In genomic region chr3:87017707-87018106, GRCm38 (mm10) we compare ENCODE assay signal across 27 mouse cellular contexts. TPM values are rescaled to one million over a fixed set of nuclear protein-coding genes. Genes with fewer than 3 reads are reported as not detected.
DNase-seq lines count a peak whose midpoint lies in the region; ATAC-seq and TF ChIP-seq lines count a peak whose summit lies in the region.
"Had no signal": no experiment of that assay in that cellular context is flagged by ENCODE, and none has a peak within 500 bp of the region (broad histone marks: within the 10 kb centered on the region; RNA-seq: fewer than 3 reads in every experiment).

No protein-coding gene starts in this region.

- no peaks in the 10 kb centered on the region for H3K4me1 ChIP-seq in lung, postnatal 0 days (ENCODE audit: insufficient read depth, low read depth, low read length)
- no peaks in the 10 kb centered on the region for H3K4me1 ChIP-seq in brown adipose tissue, adult 24 weeks (ENCODE audit: control insufficient read depth, insufficient read depth, insufficient read length, low read length)
- H3K4me1 ChIP-seq: embryonic facial prominence, embryonic 12.5 days; hindbrain, embryonic 13.5 days; megakaryocyte, embryonic 14.5 days; midbrain, embryonic 12.5 days had no signal

- ATAC-seq in lung, postnatal 0 days: no peak
- ATAC-seq in megakaryocyte progenitor cell, adult 5-6 weeks (replicated peaks; ENCODE audit: poor library complexity): peak; percentile 84
- ATAC-seq: activated CD4-positive, CD25-positive, alpha-beta regulatory T cell, adult 4 months; forebrain, embryonic 14.5 days; intestine, postnatal 0 days had no signal

- no peak for TF ChIP-seq CTCF in lung, postnatal 0 days (IDR thresholded peaks at IDR 0.05)

- no peaks in the 10 kb centered on the region for H3K27me3 ChIP-seq in lung, postnatal 0 days (replicated peaks; ENCODE audit: insufficient read depth, low read length)
- H3K27me3 ChIP-seq: embryonic facial prominence, embryonic 12.5 days; hindbrain, embryonic 13.5 days; midbrain, embryonic 12.5 days had no signal

- H3K36me3 ChIP-seq in lung, postnatal 0 days (ENCODE audit: insufficient read depth, low read length): no peaks in the 10 kb centered on the region
- H3K36me3 ChIP-seq: embryonic facial prominence, embryonic 12.5 days; hindbrain, embryonic 13.5 days; midbrain, embryonic 12.5 days had no signal

- no peak overlapping the region for H3K27ac ChIP-seq in lung, postnatal 0 days (ENCODE audit: low read length)
- 0 out of 2 replicates have a peak overlapping the region, but pooled peaks have one; percentile 31 for H3K27ac ChIP-seq in brown adipose tissue, adult 24 weeks (replicated peaks; ENCODE audit: low read depth, low read length)
- H3K27ac ChIP-seq: embryonic facial prominence, embryonic 12.5 days; hindbrain, embryonic 13.5 days; liver, embryonic 14.5 days; midbrain, embryonic 12.5 days had no signal

- H3K4me2 ChIP-seq in lung, postnatal 0 days (replicated peaks; ENCODE audit: low read depth, low read length): no peak overlapping the region
- H3K4me2 ChIP-seq: embryonic facial prominence, embryonic 12.5 days; heart, embryonic 11.5 days; hindbrain, embryonic 13.5 days; lung, embryonic 14.5 days; midbrain, embryonic 12.5 days had no signal

- no peak overlapping the region for H3K4me3 ChIP-seq in lung, postnatal 0 days (ENCODE audit: low read depth, low read length)
- H3K4me3 ChIP-seq in brown adipose tissue, adult 24 weeks (ENCODE audit: insufficient read depth, low read depth, low read length): no peak overlapping the region
- H3K4me3 ChIP-seq: embryonic facial prominence, embryonic 12.5 days; hindbrain, embryonic 13.5 days; megakaryocyte, embryonic 14.5 days; midbrain, embryonic 12.5 days had no signal

- DNase-seq in lung, postnatal 0 days (ENCODE audit: low spot score): peak; percentile 20
- no peak for DNase-seq in lung, adult 18-20 months
- DNase-seq in A20 (ENCODE audit: low read depth, low spot score): peak; percentile 73
- no peak for DNase-seq in kidney, postnatal 4 days
- DNase-seq in gastrocnemius, adult 18-20 months (ENCODE audit: low spot score): no peak
- DNase-seq in thymus, postnatal 10 days (ENCODE audit: low spot score in 2 of 2): no peak
- DNase-seq: adrenal gland, adult 2 months; cerebellum, adult 8-10 months; cerebellum, postnatal 25 days; heart, postnatal 4 days; kidney, adult 9 months; kidney, postnatal 10 days; layer of hippocampus, adult 9-11 months; liver; lung, embryonic 14.5 days; thymus, postnatal 25 days had no signal

- no peak overlapping the region for H3K9ac ChIP-seq in lung, postnatal 0 days (replicated peaks; ENCODE audit: low read depth)
- H3K9ac ChIP-seq: embryonic facial prominence, embryonic 12.5 days; hindbrain, embryonic 13.5 days; liver, embryonic 14.5 days; lung, embryonic 14.5 days; midbrain, embryonic 12.5 days had no signal

- H3K9me3 ChIP-seq in lung, postnatal 0 days (ENCODE audit: low read length): no peaks in the 10 kb centered on the region
- H3K9me3 ChIP-seq: embryonic facial prominence, embryonic 12.5 days; megakaryocyte, embryonic 14.5 days; midbrain, embryonic 12.5 days had no signal

- 61% methylated on average over 2 of the region's 2 CpGs for WGBS in lung, postnatal 0 days

- no peak for TF ChIP-seq EP300 in lung, postnatal 0 days (IDR thresholded peaks at IDR 0.05)

RNA-seq across cellular contexts. Expression of gene Cd1d1, which starts 18.5 kb away (rescaled TPM):
- polyA plus RNA-seq in lung, postnatal 0 days (2015; fragmentation: Nextera tagmentation; extraction: Ambion mirVana): 20.0 and 25.1 TPM in 2 replicates
- polyA plus RNA-seq in brown adipose tissue, adult 24 weeks (2012; ENCODE audit: insufficient read depth, insufficient read length, missing spikeins): 87.5 and 141 TPM in 2 replicates
- total RNA-seq in megakaryocyte progenitor cell, adult 5-6 weeks (2015): 36.5 and 40.8 TPM in 2 replicates
- 20.7 and 23.7 TPM in 2 replicates for total RNA-seq in megakaryocyte progenitor cell, adult 5-6 weeks (2017)
- total RNA-seq in gastrocnemius, adult 18-20 months (2021): 1 to 10 TPM; 1.9 to 3.6 TPM

Comparison
In these comparisons a context has a peak if more than half of its experiments do, and no peak if none do; other contexts are left out.
1. DNase-seq: peak in lung, postnatal 0 days (single experiment) and A20 (single experiment); none in lung, adult 18-20 months (0 of 2), kidney, postnatal 4 days (0 of 2), gastrocnemius, adult 18-20 months (single experiment) and thymus, postnatal 10 days (0 of 2).
2. RNA of gene Cd1d1, which starts 18.5 kb away (total RNA-seq): 20.7 to 40.8 TPM in megakaryocyte progenitor cell, adult 5-6 weeks; 1.9 to 3.6 TPM in gastrocnemius, adult 18-20 months; every median in the first group is over 4 times any median in the second.